9 mouse cellular contexts compared by ENCODE assay signal in the genomic region with DNA sequence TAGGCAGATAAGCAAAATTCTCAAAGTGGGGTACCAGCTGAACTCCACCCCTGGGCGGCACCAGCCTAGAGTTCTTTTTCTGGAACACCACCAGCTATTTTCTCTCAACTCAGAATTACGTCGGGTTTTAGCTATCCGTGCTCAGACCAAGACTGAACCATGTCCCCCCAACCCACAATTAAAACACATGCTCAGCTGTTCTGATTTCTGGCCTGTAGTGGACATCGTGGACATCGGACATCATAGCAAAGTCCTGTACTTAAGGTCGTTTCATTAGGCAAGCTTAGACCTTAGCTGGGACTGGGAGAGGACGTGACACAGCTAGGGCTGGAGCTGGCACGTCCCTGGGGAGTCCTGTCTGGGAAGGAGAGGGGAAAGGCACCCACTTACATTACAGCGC. TPM values are rescaled to one million over a fixed set of nuclear protein-coding genes. Genes with fewer than 3 reads are reported as not detected.
A peak's percentile ranks its signal among the peaks of the same experiment; 100 is the strongest.
DNase-seq lines count a peak whose midpoint lies in the region; ATAC-seq and TF ChIP-seq lines count a peak whose summit lies in the region.
"Had no signal": no experiment of that assay in that cellular context is flagged by ENCODE, and none has a peak within 500 bp of the region (broad histone marks: within the 10 kb centered on the region; RNA-seq: fewer than 3 reads in every experiment).

No protein-coding gene starts in this region.

- H3K4me2 ChIP-seq in midbrain, embryonic 12.5 days (replicated peaks), result peak overlapping the region; percentile 54
- H3K4me2 ChIP-seq in midbrain, embryonic 11.5 days, result no peak overlapping the region; the same call in 1 of the 2 replicates
- H3K4me2 ChIP-seq in hindbrain, postnatal 0 days (ENCODE audit: low read depth, low read length), result peak overlapping the region; percentile 71

- TF ChIP-seq CTCF in hindbrain, postnatal 0 days (IDR thresholded peaks at IDR 0.05; ENCODE audit: low read depth), result no peak
- TF ChIP-seq CTCF in small intestine, adult 2 months (IDR thresholded peaks at IDR 0.05; ENCODE audit: extremely low read depth, insufficient read length, insufficient replicate concordance, low read depth, low read length), result no peak

- H3K4me3 ChIP-seq in heart, embryonic 10.5 days, result peak overlapping the region; percentile 62
- no peak overlapping the region for H3K4me3 ChIP-seq in midbrain, embryonic 12.5 days
- H3K4me3 ChIP-seq in midbrain, embryonic 11.5 days (ENCODE audit: low read depth, low read length), result no peak overlapping the region
- no peak overlapping the region for H3K4me3 ChIP-seq in hindbrain, postnatal 0 days (ENCODE audit: low read length)
- peak overlapping the region; percentile 52; the same call in 1 of the 2 replicates for H3K4me3 ChIP-seq in small intestine, adult 2 months (ENCODE audit: low read depth, low read length)

- no peak overlapping the region for H3K9ac ChIP-seq in midbrain, embryonic 12.5 days (replicated peaks)
- no peak overlapping the region for H3K9ac ChIP-seq in midbrain, embryonic 11.5 days (ENCODE audit: low read length)
- no peak overlapping the region for H3K9ac ChIP-seq in hindbrain, postnatal 0 days (replicated peaks; ENCODE audit: low read length)

- peaks cover 58% of the 10 kb centered on the region for H3K27me3 ChIP-seq in heart, embryonic 10.5 days (ENCODE audit: insufficient read depth, poor library complexity, severe bottlenecking)
- peaks cover 63% of the 10 kb centered on the region for H3K27me3 ChIP-seq in midbrain, embryonic 12.5 days
- peaks cover 42% of the 10 kb centered on the region for H3K27me3 ChIP-seq in midbrain, embryonic 11.5 days (ENCODE audit: control insufficient read depth, insufficient read depth, low read length)
- H3K27me3 ChIP-seq in hindbrain, postnatal 0 days (ENCODE audit: insufficient read depth, low read length), result no peaks in the 10 kb centered on the region
- peaks cover 35% of the 10 kb centered on the region for H3K27me3 ChIP-seq in small intestine, adult 2 months (ENCODE audit: control insufficient read depth, insufficient read depth, low read length)

- no peak for TF ChIP-seq POLR2A in small intestine, adult 2 months (IDR thresholded peaks at IDR 0.05; ENCODE audit: low read depth, low read length)

- H3K4me1 ChIP-seq in heart, embryonic 10.5 days, result peaks cover 32% of the 10 kb centered on the region
- H3K4me1 ChIP-seq in midbrain, embryonic 12.5 days, result peaks cover 28% of the 10 kb centered on the region
- peaks cover 21% of the 10 kb centered on the region for H3K4me1 ChIP-seq in midbrain, embryonic 11.5 days (ENCODE audit: control insufficient read depth, insufficient read depth, low read length)
- H3K4me1 ChIP-seq in hindbrain, postnatal 0 days (ENCODE audit: insufficient read depth, low read length), result 0 out of 2 replicates have a peak, but pooled peaks cover 3% of the 10 kb centered on the region
- no peaks in the 10 kb centered on the region for H3K4me1 ChIP-seq in small intestine, adult 2 months (ENCODE audit: control insufficient read depth, insufficient read depth, insufficient read length, low read length)

- H3K36me3 ChIP-seq in heart, embryonic 10.5 days, result no peaks in the 10 kb centered on the region
- no peaks in the 10 kb centered on the region for H3K36me3 ChIP-seq in midbrain, embryonic 12.5 days
- H3K36me3 ChIP-seq in midbrain, embryonic 11.5 days (ENCODE audit: control insufficient read depth, insufficient read depth, low read length), result no peaks in the 10 kb centered on the region
- H3K36me3 ChIP-seq in hindbrain, postnatal 0 days (ENCODE audit: insufficient read depth, low read length), result no peaks in the 10 kb centered on the region
- H3K36me3 ChIP-seq in small intestine, adult 2 months (ENCODE audit: control insufficient read depth, insufficient read depth, low read length), result no peaks in the 10 kb centered on the region

- ATAC-seq in midbrain, embryonic 12.5 days (ENCODE audit: low FRiP score, low read depth), result no peak
- ATAC-seq in midbrain, embryonic 11.5 days (ENCODE audit: low FRiP score), result no peak
- ATAC-seq in hindbrain, postnatal 0 days, result no peak

- no peak for DNase-seq in heart, embryonic 10.5 days (ENCODE audit: low spot score)
- no peak for DNase-seq in heart, adult 18-20 months
- no peak for DNase-seq in midbrain, embryonic 11.5 days (ENCODE audit: low spot score, missing footprints)
- DNase-seq in hindbrain, postnatal 0 days (ENCODE audit: low spot score), result no peak
- DNase-seq in cerebellum, adult 18-20 months, result no peak
- DNase-seq in cerebellum, postnatal 4 days (ENCODE audit: low spot score in 2 of 2), result no peak
- DNase-seq: lung, adult 18-20 months had no signal

- WGBS in heart, embryonic 10.5 days, result 3% methylated on average over 10 of the region's 10 CpGs
- 3% methylated on average over 10 of the region's 10 CpGs for WGBS in midbrain, embryonic 12.5 days
- 3% methylated on average over 10 of the region's 10 CpGs for WGBS in midbrain, embryonic 11.5 days
- WGBS in hindbrain, postnatal 0 days, result 10% methylated on average over 10 of the region's 10 CpGs
- 9% methylated on average over 10 of the region's 10 CpGs for WGBS in small intestine, adult 2 months

- no peaks in the 10 kb centered on the region for H3K9me3 ChIP-seq in heart, embryonic 10.5 days
- no peaks in the 10 kb centered on the region for H3K9me3 ChIP-seq in midbrain, embryonic 12.5 days
- no peaks in the 10 kb centered on the region for H3K9me3 ChIP-seq in midbrain, embryonic 11.5 days (ENCODE audit: control insufficient read depth, low read length)
- no peaks in the 10 kb centered on the region for H3K9me3 ChIP-seq in hindbrain, postnatal 0 days (ENCODE audit: low read length)

- no peak overlapping the region; the same call in 1 of the 2 replicates for H3K27ac ChIP-seq in heart, embryonic 10.5 days
- no peak overlapping the region for H3K27ac ChIP-seq in midbrain, embryonic 12.5 days (replicated peaks)
- no peak overlapping the region for H3K27ac ChIP-seq in midbrain, embryonic 11.5 days (ENCODE audit: low read depth, low read length)
- no peak overlapping the region for H3K27ac ChIP-seq in hindbrain, postnatal 0 days
- H3K27ac ChIP-seq in small intestine, adult 2 months (ENCODE audit: insufficient read depth, low read depth, low read length), result no peak overlapping the region

RNA-seq across cellular contexts. Expression of gene Ebf1, which starts 5.0 kb away (rescaled TPM):
- polyA plus RNA-seq in heart, embryonic 10.5 days (2016; fragmentation: Nextera tagmentation; extraction: Ambion mirVana), result 7.6 and 17.9 TPM in 2 replicates
- total RNA-seq in heart, adult 18-20 months (2021), result 10 to 100 TPM in 1 of 2 experiments, 1 to 10 TPM in 1; 9.9 to 12.9 TPM
- polyA plus RNA-seq in midbrain, embryonic 12.5 days (2016; fragmentation: Nextera tagmentation; extraction: Ambion mirVana), result 89.4 and 89.6 TPM in 2 replicates
- 73.8 and 79.2 TPM in 2 replicates for polyA plus RNA-seq in midbrain, embryonic 11.5 days (2014; fragmentation: Nextera tagmentation; extraction: Ambion mirVana)
- total RNA-seq in hindbrain, postnatal 0 days (2014; rRNA removed), result 58.6 and 67.1 TPM in 2 replicates
- 71.7 and 77.7 TPM in 2 replicates for polyA plus RNA-seq in hindbrain, postnatal 0 days (2015; fragmentation: Nextera tagmentation; extraction: Ambion mirVana)
- 1.5 and 2.5 TPM in 2 replicates for polyA plus RNA-seq in small intestine, adult 2 months (2012; rRNA removed)

Comparison
In these comparisons a context has a peak if more than half of its experiments do, and no peak if none do; other contexts are left out.
1. H3K4me3 ChIP-seq: peak in heart, embryonic 10.5 days (single experiment) and small intestine, adult 2 months (single experiment); none in midbrain, embryonic 12.5 days (single experiment), midbrain, embryonic 11.5 days (single experiment) and hindbrain, postnatal 0 days (single experiment).